35 mouse cellular contexts compared by ENCODE assay signal in genomic region chr8:90574676-90575075, GRCm38 (mm10).
"Had no signal": no experiment of that assay in that cellular context is flagged by ENCODE, and none has a peak within 500 bp of the region (broad histone marks: within the 10 kb centered on the region; RNA-seq: fewer than 3 reads in every experiment).

No protein-coding gene starts in this region.

- H3K36me3 ChIP-seq: heart, embryonic 10.5 days; heart, embryonic 12.5 days; heart, embryonic 13.5 days; heart, embryonic 15.5 days; hindbrain, embryonic 10.5 days; hindbrain, embryonic 12.5 days; hindbrain, embryonic 13.5 days; hindbrain, embryonic 15.5 days; intestine, embryonic 15.5 days; kidney, embryonic 15.5 days had no signal

- H3K4me1 ChIP-seq: heart, embryonic 10.5 days; heart, embryonic 12.5 days; heart, embryonic 13.5 days; heart, embryonic 15.5 days; hindbrain, embryonic 10.5 days; hindbrain, embryonic 12.5 days; hindbrain, embryonic 13.5 days; intestine, embryonic 15.5 days; kidney, embryonic 15.5 days had no signal

- H3K9me3 ChIP-seq: heart, embryonic 10.5 days; heart, embryonic 12.5 days; heart, embryonic 13.5 days; heart, embryonic 15.5 days; hindbrain, embryonic 10.5 days; hindbrain, embryonic 12.5 days; hindbrain, embryonic 13.5 days; hindbrain, embryonic 15.5 days; intestine, embryonic 15.5 days; kidney, embryonic 15.5 days had no signal

- H3K27me3 ChIP-seq: heart, embryonic 12.5 days; heart, embryonic 13.5 days; heart, embryonic 15.5 days; hindbrain, embryonic 12.5 days; hindbrain, embryonic 13.5 days; hindbrain, embryonic 15.5 days; intestine, embryonic 15.5 days; kidney, embryonic 15.5 days had no signal

- H3K4me2 ChIP-seq: heart, embryonic 11.5 days; heart, embryonic 12.5 days; heart, embryonic 13.5 days; heart, embryonic 15.5 days; hindbrain, embryonic 12.5 days; hindbrain, embryonic 13.5 days; hindbrain, embryonic 14.5 days; hindbrain, embryonic 15.5 days; intestine, embryonic 15.5 days; kidney, embryonic 15.5 days had no signal

- ATAC-seq: hindbrain, embryonic 16.5 days; hindbrain, postnatal 0 days; inflammation-experienced regulatory T-cells, adult 6 months; intestine, embryonic 15.5 days; intestine, embryonic 16.5 days; intestine, postnatal 0 days had no signal

- H3K27ac ChIP-seq: heart, adult 2 months; heart, embryonic 10.5 days; heart, embryonic 13.5 days; heart, embryonic 15.5 days; hindbrain, embryonic 10.5 days; hindbrain, embryonic 12.5 days; hindbrain, embryonic 13.5 days; hindbrain, embryonic 14.5 days; hindbrain, embryonic 15.5 days; hindbrain, postnatal 0 days; intestine, embryonic 15.5 days; kidney, embryonic 15.5 days; kidney, postnatal 0 days; layer of hippocampus, adult 2 months had no signal

- DNase-seq: heart, adult 2 months; heart, postnatal 10 days; heart, postnatal 14 days; heart, postnatal 36 days; heart, postnatal 4 days; kidney, adult 11 months; kidney, adult 18-20 months; kidney, adult 2 months; kidney, adult 8-10 months; kidney, adult 9 months; kidney, postnatal 10 days; kidney, postnatal 14 days; kidney, postnatal 25 days; kidney, postnatal 4 days; layer of hippocampus, adult 9-11 months; layer of hippocampus, postnatal 36 days had no signal

- H3K9ac ChIP-seq: heart, embryonic 12.5 days; heart, embryonic 13.5 days; heart, embryonic 15.5 days; hindbrain, embryonic 12.5 days; hindbrain, embryonic 13.5 days; hindbrain, embryonic 14.5 days; hindbrain, embryonic 15.5 days; intestine, embryonic 15.5 days; kidney, embryonic 15.5 days had no signal

- H3K4me3 ChIP-seq: heart, adult 2 months; heart, embryonic 10.5 days; heart, embryonic 12.5 days; heart, embryonic 13.5 days; heart, embryonic 15.5 days; hindbrain, embryonic 10.5 days; hindbrain, embryonic 12.5 days; hindbrain, embryonic 13.5 days; hindbrain, embryonic 15.5 days; intestine, embryonic 15.5 days; kidney, embryonic 15.5 days; layer of hippocampus, adult 2 months had no signal
